Mouse (Mus musculus) hindbrain, embryonic 11.5 days (tissue): ENCODE measurements around the gene Plxna4. TPM values are rescaled to one million over a fixed set of nuclear protein-coding genes. Genes with fewer than 3 reads are reported as not detected.

Experiments
- ATAC-seq: fragments of 200-750 bp; cut with Nextera tagmentation; 2 replicates; pipeline ENCODE4 v1.8.0; 2017; ENCODE audit warnings: mild to moderate bottlenecking, moderate TSS enrichment, moderate library complexity; ENCODE audit not compliant: low FRiP score
- DNase-seq: peaks from one replicate; pipeline ENCODE4 v3.0.0-alpha.2; 2015; ENCODE audit warnings: low spot score
- H3K27ac ChIP-seq: fragments of 300-500 bp; sonication (generic); 2 replicates; pipeline ENCODE4 v1.5.1; 2014; ENCODE audit warnings: mild to moderate bottlenecking, low read depth, low read length
- H3K27me3 ChIP-seq: fragments of 300-500 bp; sonication (generic); 2 replicates; pipeline ENCODE4 v1.6.1; 2014; ENCODE audit warnings: mild to moderate bottlenecking, low read length, moderate library complexity, mixed read lengths; ENCODE audit not compliant: control insufficient read depth, insufficient read depth
- H3K36me3 ChIP-seq: fragments of 300-500 bp; sonication (generic); 2 replicates; pipeline ENCODE4 v1.6.1; 2014; ENCODE audit warnings: mild to moderate bottlenecking, low read length, moderate library complexity, mixed read lengths; ENCODE audit not compliant: control insufficient read depth, insufficient read depth
- H3K4me1 ChIP-seq: fragments of 300-500 bp; sonication (generic); replicated peaks from 2 replicates; pipeline ENCODE4 v1.6.1; 2014; ENCODE audit warnings: low read length, mixed read lengths; ENCODE audit not compliant: control insufficient read depth, insufficient read depth
- H3K4me2 ChIP-seq: fragments of 300-500 bp; sonication (generic); replicated peaks from 2 replicates; pipeline ENCODE4 v1.6.1; 2014; ENCODE audit warnings: mild to moderate bottlenecking, low read depth, low read length
- H3K4me3 ChIP-seq: fragments of 300-500 bp; sonication (generic); 2 replicates; pipeline ENCODE4 v1.5.1; 2014; ENCODE audit warnings: low read depth, low read length
- H3K9ac ChIP-seq: fragments of 300-500 bp; sonication (generic); 2 replicates; pipeline ENCODE4 v1.6.1; 2014; ENCODE audit warnings: low read depth, low read length
- H3K9me3 ChIP-seq: fragments of 300-500 bp; sonication (generic); 2 replicates; pipeline ENCODE4 v1.6.1; 2016; ENCODE audit warnings: low read length; ENCODE audit not compliant: control insufficient read depth
- WGBS: fragments of 180-500 bp; shearing (Covaris S2); extraction: QIAGEN DNeasy Blood & Tissue Kit; methylation state at CpG from one replicate; pipeline ENCODE4 v1.1.7; 2014; 5-methylcytosine and 5-hydroxymethylcytosine counted together
- polyA plus RNA-seq: library from polyadenylated mRNA; unstranded; fragments of >200 nt; fragmentation: Nextera tagmentation; extraction: Ambion mirVana; gene quantifications from 2 replicates; pipeline ENCODE4 v1.2.1, GENCODE M21; 2014

Gene Plxna4
- polyA plus RNA-seq, 1 experiment from 2014 or later, result 8.1 TPM

DNA sequence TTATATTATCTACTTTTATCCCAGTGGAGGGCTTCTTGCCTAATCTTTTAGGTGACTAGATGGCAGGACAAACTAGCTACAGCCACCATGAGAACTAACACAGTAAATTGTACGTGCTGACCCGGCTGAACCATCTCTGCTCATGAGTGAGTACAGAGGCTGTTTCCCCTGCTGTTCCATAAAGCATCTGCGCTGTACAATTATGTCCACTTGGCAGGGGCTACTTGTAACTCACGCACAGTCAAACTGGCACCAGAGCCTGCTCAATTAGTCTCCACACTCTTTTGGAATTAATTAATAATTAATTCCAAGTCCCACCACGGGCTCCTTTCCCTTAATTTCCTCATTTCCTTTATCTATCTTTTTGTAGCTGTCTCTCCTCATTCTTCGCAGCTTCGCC is 335.8 kb downstream of the Plxna4 start:
- Histone ChIP-seq H3K9ac (no peak overlapping the region), H3K27ac (no peak overlapping the region), H3K36me3 (no peaks in the 10 kb centered on the region), H3K4me2 (no peak overlapping the region), H3K27me3 (no peaks in the 10 kb centered on the region), H3K4me1 (no peaks in the 10 kb centered on the region), H3K9me3 (no peaks in the 10 kb centered on the region), H3K4me3 (no peak overlapping the region)
- no peak for ATAC-seq
- no peak for DNase-seq
- WGBS, result 85% methylated on average over 7 of the region's 7 CpGs

GRCm38 (mm10) chr6:32251674-32252073 is 336.3 kb downstream of the Plxna4 start:
- Histone ChIP-seq H3K27me3 (no peaks in the 10 kb centered on the region), H3K36me3 (no peaks in the 10 kb centered on the region), H3K9ac (no peak overlapping the region), H3K27ac (no peak overlapping the region), H3K4me2 (no peak overlapping the region), H3K4me3 (no peak overlapping the region), H3K9me3 (no peaks in the 10 kb centered on the region), H3K4me1 (no peaks in the 10 kb centered on the region)
- no peak for ATAC-seq
- WGBS, result 89% methylated on average over 10 of the region's 10 CpGs
- no peak for DNase-seq

GRCm38 (mm10) chr6:32246036-32246435 is 342.0 kb downstream of the Plxna4 start:
- Histone ChIP-seq H3K36me3 (no peaks in the 10 kb centered on the region), H3K9ac (no peak overlapping the region), H3K4me1 (no peaks in the 10 kb centered on the region), H3K27me3 (no peaks in the 10 kb centered on the region), H3K4me3 (no peak overlapping the region), H3K9me3 (no peaks in the 10 kb centered on the region), H3K4me2 (no peak overlapping the region), H3K27ac (no peak overlapping the region)
- DNase-seq (no peak), ATAC-seq (no peak)
- WGBS, result 79% methylated on average over 6 of the region's 6 CpGs

- Histone ChIP-seq H3K27me3 (no peaks in the 10 kb centered on the region), H3K4me2 (no peak overlapping the region), H3K27ac (no peak overlapping the region), H3K4me3 (no peak overlapping the region), H3K9ac (no peak overlapping the region), H3K4me1 (no peaks in the 10 kb centered on the region), H3K9me3 (no peaks in the 10 kb centered on the region), H3K36me3 (no peaks in the 10 kb centered on the region)
- DNase-seq, result no peak
- 59% methylated on average over 2 of the region's 2 CpGs for WGBS
- no peak for ATAC-seq
Measured at GRCm38 (mm10) chr6:32243040-32243439, 345.0 kb downstream of the Plxna4 start.

DNA sequence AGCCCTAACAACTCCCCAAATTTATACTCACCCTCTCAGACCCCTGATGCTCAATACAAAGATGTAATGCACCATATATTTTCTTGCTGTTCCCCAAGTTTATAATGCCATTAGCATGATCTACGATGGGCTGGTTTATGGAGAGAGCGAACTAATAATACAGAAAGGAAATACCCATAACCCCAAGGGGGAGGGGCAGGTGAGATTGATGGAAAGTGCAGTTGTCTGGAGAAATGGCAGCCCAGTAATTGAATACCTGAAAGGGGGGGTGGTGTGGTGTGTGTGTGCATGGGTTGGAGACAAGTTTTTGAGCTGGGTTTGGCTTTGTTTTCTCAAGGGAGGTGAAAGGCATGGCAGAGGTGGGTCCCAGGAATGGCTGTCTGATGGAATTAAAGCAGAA is 356.6 kb downstream of the Plxna4 start:
- Histone ChIP-seq H3K27ac (no peak overlapping the region), H3K27me3 (no peaks in the 10 kb centered on the region), H3K4me1 (peaks cover 2% of the 10 kb centered on the region; the same call in 1 of the 2 replicates), H3K4me2 (no peak overlapping the region), H3K9ac (no peak overlapping the region), H3K36me3 (no peaks in the 10 kb centered on the region), H3K4me3 (no peak overlapping the region), H3K9me3 (no peaks in the 10 kb centered on the region)
- DNase-seq (no peak), ATAC-seq (no peak)
- WGBS, result 83% methylated on average over 2 of the region's 2 CpGs

DNA sequence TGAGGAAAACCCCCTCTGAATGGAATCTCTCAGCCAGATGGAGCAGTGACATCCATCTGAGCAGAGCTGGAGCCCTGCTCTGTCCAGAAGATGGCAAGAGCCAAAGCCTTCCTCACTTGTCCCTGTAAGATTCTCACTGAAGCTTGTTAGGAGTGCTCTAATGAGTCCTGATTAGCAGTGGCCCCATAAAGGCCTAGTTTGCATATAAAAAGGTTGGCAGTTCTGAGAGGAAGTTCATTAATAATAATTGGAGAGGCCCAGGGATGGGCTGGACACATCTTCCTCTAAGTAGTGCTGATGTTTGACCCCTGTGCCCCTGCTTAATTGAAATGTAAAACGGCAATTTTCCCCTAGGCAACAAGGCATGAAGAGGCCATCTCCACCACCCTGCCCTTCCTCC is 361.4 kb downstream of the Plxna4 start:
- DNase-seq (no peak), ATAC-seq (no peak)
- H3K9me3 ChIP-seq, result no peaks in the 10 kb centered on the region
- no peak overlapping the region for H3K27ac ChIP-seq
- no peak overlapping the region for H3K4me2 ChIP-seq
- no peaks in the 10 kb centered on the region for H3K36me3 ChIP-seq
- no peak overlapping the region for H3K4me3 ChIP-seq
- no peaks in the 10 kb centered on the region for H3K27me3 ChIP-seq
- 19% methylated on average over 1 of the region's 1 CpGs for WGBS
- peaks cover 2% of the 10 kb centered on the region; the same call in 1 of the 2 replicates for H3K4me1 ChIP-seq
- no peak overlapping the region for H3K9ac ChIP-seq

DNA sequence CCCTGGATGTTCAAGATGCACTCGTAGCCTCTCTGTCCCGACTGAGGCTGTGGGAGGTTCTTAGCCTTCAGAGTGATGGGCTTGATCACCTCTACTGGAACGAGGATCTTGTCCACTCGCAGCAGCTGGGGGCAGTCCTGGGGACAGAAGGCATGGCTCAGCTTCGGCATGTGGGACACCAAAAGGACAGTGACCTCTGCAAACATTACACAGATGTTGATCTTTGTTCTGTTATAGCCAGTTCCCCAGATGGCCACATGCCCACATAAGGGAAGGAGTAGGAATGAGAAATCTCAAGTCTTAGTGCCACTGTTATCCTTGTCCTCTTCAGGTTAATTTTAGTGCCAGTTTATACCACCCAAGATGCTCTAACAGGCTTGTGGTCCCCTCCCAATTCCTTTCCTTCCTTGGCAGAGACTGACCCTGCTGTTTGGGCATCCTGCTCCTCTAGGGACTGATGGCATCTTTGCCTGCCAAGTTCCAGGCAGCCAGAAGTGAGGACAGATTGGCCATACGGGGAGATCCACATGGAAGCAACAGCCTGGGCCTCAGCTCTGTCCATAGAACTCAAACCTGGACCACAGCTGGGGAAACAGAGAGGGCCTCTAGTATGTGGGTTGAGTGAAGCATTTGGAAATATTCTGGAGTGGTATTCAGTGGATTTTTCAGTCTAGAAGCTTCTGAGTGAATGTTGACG is 363.8 kb downstream of the Plxna4 start:
- Histone ChIP-seq H3K4me2 (no peak overlapping the region), H3K4me3 (no peak overlapping the region), H3K4me1 (peaks cover 2% of the 10 kb centered on the region; the same call in 1 of the 2 replicates), H3K27me3 (no peaks in the 10 kb centered on the region), H3K27ac (no peak overlapping the region), H3K9me3 (no peaks in the 10 kb centered on the region), H3K36me3 (no peaks in the 10 kb centered on the region), H3K9ac (no peak overlapping the region)
- DNase-seq (no peak), ATAC-seq (no peak)
- WGBS, result 75% methylated on average over 7 of the region's 7 CpGs

- Histone ChIP-seq H3K9ac (no peak overlapping the region), H3K27ac (no peak overlapping the region), H3K4me2 (no peak overlapping the region), H3K36me3 (no peaks in the 10 kb centered on the region), H3K4me1 (no peaks in the 10 kb centered on the region), H3K27me3 (no peaks in the 10 kb centered on the region), H3K4me3 (no peak overlapping the region), H3K9me3 (no peaks in the 10 kb centered on the region)
- WGBS, result 88% methylated on average over 8 of the region's 8 CpGs
- ATAC-seq, result no peak
- no peak for DNase-seq
Measured at GRCm38 (mm10) chr6:32220765-32221164, 367.2 kb downstream of the Plxna4 start.

DNA sequence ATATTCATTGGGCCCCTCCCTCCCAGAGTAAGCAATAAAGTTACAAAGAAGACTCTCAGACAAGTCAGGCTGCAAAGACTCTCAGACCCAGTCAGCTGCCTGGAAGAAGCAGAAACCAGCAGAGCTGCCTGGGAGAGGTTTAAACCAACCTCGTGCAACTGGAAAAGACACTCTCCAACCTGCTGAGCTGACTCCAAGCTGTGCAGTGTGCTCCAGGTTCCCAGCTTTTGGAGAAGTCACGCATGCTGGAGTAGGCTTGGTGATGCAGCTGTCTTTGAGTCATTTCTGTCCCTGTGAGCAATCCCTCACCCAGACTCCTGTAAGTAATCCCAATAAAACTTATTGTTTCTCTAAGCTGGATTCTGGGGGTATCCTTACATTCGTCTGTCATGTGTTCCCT is 369.4 kb downstream of the Plxna4 start:
- H3K9ac ChIP-seq, result no peak overlapping the region
- no peak overlapping the region for H3K4me3 ChIP-seq
- ATAC-seq, result no peak
- H3K27me3 ChIP-seq, result no peaks in the 10 kb centered on the region
- H3K4me1 ChIP-seq, result no peaks in the 10 kb centered on the region
- DNase-seq, result no peak
- H3K27ac ChIP-seq, result no peak overlapping the region
- H3K4me2 ChIP-seq, result no peak overlapping the region
- no peaks in the 10 kb centered on the region for H3K9me3 ChIP-seq
- H3K36me3 ChIP-seq, result no peaks in the 10 kb centered on the region
- WGBS, result 81% methylated on average over 3 of the region's 3 CpGs
